Mouse (Mus musculus): ENCODE measurements around the gene Aprt.

DNA sequence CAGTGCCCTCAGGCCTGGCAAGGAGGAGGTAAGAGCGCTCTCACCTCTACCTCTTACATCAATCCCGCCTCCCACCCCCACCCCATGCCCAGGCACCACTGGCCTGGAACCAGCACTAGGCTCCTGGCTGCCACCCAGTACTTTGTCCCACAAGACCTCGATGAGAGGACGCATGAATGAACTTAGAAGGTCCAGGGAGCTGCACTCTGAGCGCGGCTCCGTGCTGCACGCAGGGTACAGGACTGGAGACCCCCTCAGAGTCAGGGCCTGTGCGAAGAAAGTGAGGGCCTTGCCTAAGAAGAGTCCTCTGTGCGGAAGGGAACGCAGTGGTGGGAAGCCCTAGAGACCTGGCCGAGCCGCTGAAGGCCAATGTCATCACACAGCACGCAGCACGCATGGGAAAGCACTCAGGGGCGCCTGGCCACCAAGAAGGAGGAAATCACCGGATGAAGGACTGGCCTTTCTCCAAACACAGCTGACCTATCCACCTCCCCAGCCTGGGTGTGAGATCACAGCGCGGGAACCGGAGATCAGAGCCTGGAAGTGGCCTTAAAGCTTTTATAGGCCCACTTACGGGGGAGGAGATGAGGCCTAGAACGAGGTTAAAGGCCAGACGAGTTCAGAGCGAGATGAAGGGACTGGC lies 29.8 kb downstream of the Aprt start:
- TF ChIP-seq CTCF (IDR thresholded peaks at IDR 0.05; ENCODE audit: low read depth), result no peak
- TF ChIP-seq EP300 (optimal IDR thresholded peaks at IDR 0.05), result no peak

All from stomach, postnatal 0 days (tissue).